Mouse (Mus musculus): ENCODE measurements around the gene Ptx4. TPM values are rescaled to one million over a fixed set of nuclear protein-coding genes. Genes with fewer than 3 reads are reported as not detected.

Ptx4 gene
- polyA plus RNA-seq (2015; fragmentation: Nextera tagmentation; extraction: Ambion mirVana), result not detected in 2 replicates

DNA sequence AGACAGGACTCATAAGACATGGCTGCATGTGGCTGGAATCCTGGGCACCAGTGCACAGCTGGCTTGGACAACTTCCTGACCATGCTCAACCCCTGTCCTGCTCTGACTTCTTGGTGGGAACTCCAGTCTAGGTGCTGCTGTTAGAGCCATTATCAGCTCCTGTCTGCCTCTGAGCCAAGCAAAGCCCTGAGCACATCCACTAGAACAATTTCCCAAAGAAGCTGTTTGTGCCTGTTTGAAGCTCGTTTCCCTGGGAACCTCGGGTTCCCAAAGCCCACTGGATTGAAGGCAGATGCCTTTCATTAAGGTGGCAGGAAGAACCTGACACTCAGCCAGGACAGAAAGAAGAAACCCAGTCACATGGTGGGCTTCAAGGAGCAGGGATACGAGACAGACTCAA lies at the start of gene Ptx4:
Gene Ptx4 (plus strand): TSS at position 355 of the 400 bp plus-strand sequence.
- DNase-seq (no peak), ATAC-seq (no peak)
- H3K27me3 ChIP-seq (ENCODE audit: insufficient read depth, low read length), result no peaks in the 10 kb centered on the region
- H3K9me3 ChIP-seq (ENCODE audit: low read length), result no peaks in the 10 kb centered on the region
- no peak within 1 kb of the TSS for H3K4me2 ChIP-seq (ENCODE audit: low read depth, low read length)
- no peak within 1 kb of the TSS for H3K27ac ChIP-seq (ENCODE audit: low read depth)
- no peak within 1 kb of the TSS for H3K4me3 ChIP-seq (ENCODE audit: low read depth, low read length)
- no peak within 1 kb of the TSS for H3K9ac ChIP-seq (replicated peaks)
- WGBS (ENCODE audit: insufficient replicate concordance), result 32% methylated on average over 3 of the region's 3 CpGs
- peaks cover 6% of the 10 kb centered on the region for H3K4me1 ChIP-seq (ENCODE audit: insufficient read depth)
- no peaks in the 10 kb centered on the region for H3K36me3 ChIP-seq (replicated peaks; ENCODE audit: insufficient read depth, low read length)
- TF ChIP-seq EP300 (IDR thresholded peaks at IDR 0.05; ENCODE audit: low read depth) (no peak), CTCF (IDR thresholded peaks at IDR 0.05; ENCODE audit: low read depth) (no peak)

DNA sequence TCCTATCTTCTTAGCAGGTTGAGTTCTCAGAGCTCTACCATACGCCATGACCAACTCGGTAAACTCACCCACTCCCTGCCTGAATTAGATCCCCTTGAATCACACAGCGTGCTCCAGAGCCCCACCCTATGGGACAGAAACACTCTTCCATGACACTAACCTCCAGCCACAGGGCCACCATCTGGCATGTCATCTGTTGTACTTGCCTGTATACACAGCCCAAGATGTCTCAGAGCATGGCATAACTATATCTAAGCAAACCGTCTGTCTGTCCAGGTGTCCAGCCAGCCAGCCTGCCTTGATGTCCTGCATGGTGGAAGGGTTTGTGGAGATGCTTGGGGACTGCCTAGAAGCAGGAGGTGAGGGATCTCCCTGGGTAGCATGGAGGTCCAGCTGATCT lies 43.7 kb upstream of the Ptx4 start:
- ATAC-seq, result no peak
- Histone ChIP-seq H3K27me3 (ENCODE audit: insufficient read depth, low read length) (no peaks in the 10 kb centered on the region), H3K9ac (replicated peaks) (no peak overlapping the region), H3K27ac (ENCODE audit: low read depth) (no peak overlapping the region), H3K36me3 (replicated peaks; ENCODE audit: insufficient read depth, low read length) (no peaks in the 10 kb centered on the region), H3K4me3 (ENCODE audit: low read depth, low read length) (no peak overlapping the region), H3K9me3 (ENCODE audit: low read length) (no peaks in the 10 kb centered on the region), H3K4me2 (ENCODE audit: low read depth, low read length) (0 out of 2 replicates have a peak overlapping the region, but pooled peaks have one; percentile 55), H3K4me1 (ENCODE audit: insufficient read depth) (no peaks in the 10 kb centered on the region)
- TF ChIP-seq EP300 (IDR thresholded peaks at IDR 0.05; ENCODE audit: low read depth) (no peak), CTCF (IDR thresholded peaks at IDR 0.05; ENCODE audit: low read depth) (no peak)
- no peak for DNase-seq
- WGBS (ENCODE audit: insufficient replicate concordance), result 88% methylated on average over 4 of the region's 4 CpGs

DNA sequence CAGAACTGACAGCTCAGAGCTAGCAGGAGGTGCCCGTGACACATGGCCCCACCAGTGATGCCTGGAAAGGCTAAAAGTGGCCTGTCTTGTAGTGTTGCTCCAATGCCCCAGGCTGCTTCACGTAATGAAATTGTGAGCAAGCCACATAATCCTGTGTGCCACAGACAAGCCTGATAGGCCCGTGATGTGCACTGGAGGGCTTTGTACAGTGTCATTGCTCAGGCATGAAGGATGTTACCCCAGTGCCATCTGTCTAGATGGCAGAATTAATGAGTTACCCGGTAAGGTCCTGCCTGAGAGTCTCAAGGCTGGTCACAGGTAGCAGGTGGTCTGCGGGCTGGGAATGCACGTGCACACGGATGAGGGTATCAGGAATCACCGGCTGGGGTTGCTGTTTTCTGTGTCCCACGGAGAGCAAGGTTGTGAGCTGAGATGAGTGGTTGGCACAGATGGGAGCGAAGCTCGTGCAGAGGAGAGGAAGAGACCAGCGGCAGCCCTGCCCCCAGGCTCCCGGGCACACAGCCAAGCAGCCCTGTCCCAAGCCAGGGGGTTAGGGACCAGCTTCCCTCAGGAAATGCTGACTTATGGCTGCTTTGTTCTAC lies 42.7 kb upstream of the Ptx4 start:
- peak; percentile 64 for DNase-seq
- H3K9ac ChIP-seq (replicated peaks), result no peak overlapping the region
- no peak overlapping the region for H3K27ac ChIP-seq (ENCODE audit: low read depth)

DNA sequence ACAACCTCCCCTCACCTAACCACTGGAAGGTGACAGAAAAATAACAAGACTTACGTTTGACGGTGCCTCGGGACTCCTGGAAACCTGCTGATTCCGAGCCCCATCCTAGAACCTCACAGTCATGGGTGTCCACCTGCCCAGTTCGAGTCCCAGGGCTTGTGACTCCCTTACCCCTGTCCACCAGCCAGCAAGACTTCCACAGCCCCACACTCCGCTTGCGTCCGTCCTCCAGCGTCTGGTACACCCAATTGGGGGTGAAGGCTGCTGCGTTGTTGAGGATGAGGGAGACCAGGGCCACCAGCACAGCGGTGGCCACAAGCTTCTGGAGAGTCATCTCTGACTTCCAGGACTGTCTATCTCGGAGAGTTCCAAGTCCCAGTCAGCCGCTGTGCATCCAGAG lies 40.4 kb upstream of the Ptx4 start:
- TF ChIP-seq EP300 (IDR thresholded peaks at IDR 0.05; ENCODE audit: low read depth) (no peak), CTCF (IDR thresholded peaks at IDR 0.05; ENCODE audit: low read depth) (no peak)
- Histone ChIP-seq H3K4me2 (ENCODE audit: low read depth, low read length) (peak overlapping the region; percentile 45), H3K9me3 (ENCODE audit: low read length) (no peaks in the 10 kb centered on the region), H3K9ac (replicated peaks) (peak overlapping the region; percentile 60), H3K27ac (ENCODE audit: low read depth) (peak overlapping the region; percentile 67), H3K27me3 (ENCODE audit: insufficient read depth, low read length) (no peaks in the 10 kb centered on the region), H3K4me1 (ENCODE audit: insufficient read depth) (no peaks in the 10 kb centered on the region), H3K36me3 (replicated peaks; ENCODE audit: insufficient read depth, low read length) (no peaks in the 10 kb centered on the region), H3K4me3 (ENCODE audit: low read depth, low read length) (peak overlapping the region; percentile 48)
- WGBS (ENCODE audit: insufficient replicate concordance), result 76% methylated on average over 13 of the region's 13 CpGs
- ATAC-seq (no peak), DNase-seq (no peak)

More for the DNA sequence above, 42.7 kb upstream of the Ptx4 start:
- H3K4me2 ChIP-seq (ENCODE audit: low read depth, low read length), result peak overlapping the region; percentile 55; the same call in 1 of the 2 replicates
- TF ChIP-seq EP300 (IDR thresholded peaks at IDR 0.05; ENCODE audit: low read depth) (no peak), CTCF (IDR thresholded peaks at IDR 0.05; ENCODE audit: low read depth) (no peak)
- H3K4me3 ChIP-seq (ENCODE audit: low read depth, low read length), result peak overlapping the region; percentile 48; the same call in 1 of the 2 replicates
- H3K9me3 ChIP-seq (ENCODE audit: low read length), result no peaks in the 10 kb centered on the region
- H3K36me3 ChIP-seq (replicated peaks; ENCODE audit: insufficient read depth, low read length), result no peaks in the 10 kb centered on the region
- no peak for ATAC-seq
- 61% methylated on average over 13 of the region's 13 CpGs for WGBS (ENCODE audit: insufficient replicate concordance)
- H3K4me1 ChIP-seq (ENCODE audit: insufficient read depth), result no peaks in the 10 kb centered on the region
- no peaks in the 10 kb centered on the region for H3K27me3 ChIP-seq (ENCODE audit: insufficient read depth, low read length)

DNA sequence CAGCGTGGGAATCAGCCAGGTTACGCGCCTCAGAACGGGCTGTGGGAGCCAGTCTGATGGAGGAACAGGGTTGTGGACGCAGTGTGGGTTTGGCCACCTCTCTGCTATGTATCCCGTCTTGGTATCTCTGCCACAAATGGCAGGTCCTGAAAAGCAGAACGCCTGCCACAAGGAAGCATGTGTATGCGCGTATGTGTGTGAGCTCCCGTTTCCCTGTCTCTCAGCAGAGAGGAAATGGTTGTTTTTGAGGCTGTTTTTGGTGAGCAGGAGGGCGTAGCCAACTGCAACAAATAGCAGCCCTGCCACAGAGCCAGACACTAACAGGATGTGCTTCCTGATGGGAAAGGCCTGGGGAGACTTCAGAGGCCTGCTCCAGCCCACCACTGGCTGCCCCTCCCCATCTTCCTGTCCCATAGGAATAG lies 39.6 kb upstream of the Ptx4 start:
- Histone ChIP-seq H3K4me3 (ENCODE audit: low read depth, low read length) (peak overlapping the region; percentile 48), H3K27ac (ENCODE audit: low read depth) (peak overlapping the region; percentile 67), H3K9ac (replicated peaks) (peak overlapping the region; percentile 60), H3K27me3 (ENCODE audit: insufficient read depth, low read length) (no peaks in the 10 kb centered on the region), H3K4me1 (ENCODE audit: insufficient read depth) (peaks cover under 1% of the 10 kb centered on the region), H3K9me3 (ENCODE audit: low read length) (no peaks in the 10 kb centered on the region), H3K4me2 (ENCODE audit: low read depth, low read length) (peak overlapping the region; percentile 45), H3K36me3 (replicated peaks; ENCODE audit: insufficient read depth, low read length) (no peaks in the 10 kb centered on the region)
- WGBS (ENCODE audit: insufficient replicate concordance), result 52% methylated on average over 11 of the region's 11 CpGs
- no peak for TF ChIP-seq CTCF (IDR thresholded peaks at IDR 0.05; ENCODE audit: low read depth)
- no peak for TF ChIP-seq EP300 (IDR thresholded peaks at IDR 0.05; ENCODE audit: low read depth)
- no peak; the same call in 1 of the 2 replicates for ATAC-seq
- no peak for DNase-seq

DNA sequence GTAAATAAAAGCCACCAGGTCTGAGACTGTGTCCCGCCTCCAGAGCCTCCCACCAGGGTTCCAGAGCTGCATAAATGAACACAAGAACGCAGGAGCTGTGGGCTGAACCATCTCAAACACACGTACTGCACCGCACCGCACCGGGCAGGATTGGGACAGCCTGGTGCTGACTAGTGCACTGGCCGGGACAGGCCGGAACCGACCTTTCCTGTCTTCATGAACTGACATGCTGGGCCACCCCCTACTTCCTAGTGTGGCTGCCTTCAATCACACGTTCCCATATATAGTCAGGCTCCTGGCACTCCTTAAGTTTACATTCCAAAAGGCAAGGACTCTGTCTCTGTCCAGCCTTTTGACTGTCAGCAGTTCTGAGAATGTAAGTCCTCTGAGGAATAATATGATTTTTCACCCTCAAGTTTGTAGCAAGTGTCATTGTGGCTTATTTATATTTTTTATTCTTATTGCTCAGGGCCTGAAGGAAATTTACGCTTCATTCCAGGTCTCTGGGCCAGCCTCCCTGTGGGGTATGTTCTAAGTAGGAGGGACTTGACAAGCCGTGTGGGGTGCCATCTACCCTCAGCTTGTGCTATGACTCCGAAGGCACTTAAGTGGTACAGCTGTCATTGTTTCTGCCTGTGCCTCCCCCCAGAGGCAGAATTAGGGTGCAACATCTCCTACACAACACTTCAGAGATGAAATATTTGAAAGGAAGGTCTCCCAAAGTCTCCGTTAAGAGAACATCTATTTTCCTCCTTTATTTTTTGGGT lies 38.3 kb upstream of the Ptx4 start:
- Histone ChIP-seq H3K27ac (ENCODE audit: low read depth) (peak overlapping the region; percentile 70), H3K27me3 (ENCODE audit: insufficient read depth, low read length) (no peaks in the 10 kb centered on the region), H3K4me1 (ENCODE audit: insufficient read depth) (peaks cover 14% of the 10 kb centered on the region), H3K4me2 (ENCODE audit: low read depth, low read length) (peak overlapping the region; percentile 2; the same call in 1 of the 2 replicates), H3K9me3 (ENCODE audit: low read length) (no peaks in the 10 kb centered on the region), H3K9ac (replicated peaks) (no peak overlapping the region), H3K36me3 (replicated peaks; ENCODE audit: insufficient read depth, low read length) (no peaks in the 10 kb centered on the region), H3K4me3 (ENCODE audit: low read depth, low read length) (no peak overlapping the region)
- 48% methylated on average over 14 of the region's 14 CpGs for WGBS (ENCODE audit: insufficient replicate concordance)
- TF ChIP-seq EP300 (IDR thresholded peaks at IDR 0.05; ENCODE audit: low read depth), result no peak
- TF ChIP-seq CTCF (IDR thresholded peaks at IDR 0.05; ENCODE audit: low read depth), result peak; percentile 57
- DNase-seq, result peak; percentile 22
- ATAC-seq, result peak; percentile 57
